Mouse (Mus musculus) ES-E14 (cell line): ENCODE measurements around the gene Epas1. TPM values are rescaled to one million over a fixed set of nuclear protein-coding genes. Genes with fewer than 3 reads are reported as not detected.

ENCODE experiments used
- DNase-seq: peaks from one replicate; pipeline ENCODE4 v3.0.0-alpha.2; 2013; ENCODE audit warnings: low read depth, low spot score
- H3K27ac ChIP-seq: 2 replicates; pipeline ENCODE4 v1.5.1; 2012; ENCODE audit warnings: low read depth, mild to moderate bottlenecking, low read length, moderate library complexity, mixed read lengths; ENCODE audit not compliant: poor library complexity, insufficient read depth, severe bottlenecking
- H3K36me3 ChIP-seq: 2 replicates; pipeline ENCODE4 v1.6.1; 2012; ENCODE audit warnings: mild to moderate bottlenecking, low read length, moderate library complexity, mixed read lengths; ENCODE audit not compliant: control insufficient read depth, poor library complexity, insufficient read depth, severe bottlenecking
- H3K4me1 ChIP-seq, 2 experiments: fragments of 150-350 bp in 1 of 2; sonication (generic) in 1 of 2; 2 replicates each; pipeline ENCODE4 v1.6.1; 2012; ENCODE audit warnings: low read length in 2 of 2, mild to moderate bottlenecking in 1 of 2, mixed read lengths in 1 of 2; ENCODE audit not compliant: control insufficient read depth in 2 of 2, insufficient read depth in 2 of 2, poor library complexity in 1 of 2
- H3K4me3 ChIP-seq, 2 experiments: fragments of 150-350 bp in 1 of 2; sonication (generic) in 1 of 2; 2 replicates each; pipeline ENCODE4 v1.5.1; 2012; ENCODE audit warnings: low read length in 2 of 2, low read depth in 1 of 2, mild to moderate bottlenecking in 1 of 2, mixed read lengths in 1 of 2; ENCODE audit not compliant: insufficient read depth in 1 of 2, poor library complexity in 1 of 2, severe bottlenecking in 1 of 2
- H3K9ac ChIP-seq: 2 replicates; pipeline ENCODE4 v1.6.1; 2012; ENCODE audit warnings: low read depth, mild to moderate bottlenecking, low read length, mixed read lengths; ENCODE audit not compliant: poor library complexity, insufficient read depth, severe bottlenecking
- H3K9me3 ChIP-seq: fragments of 150-350 bp; sonication (generic); 2 replicates; pipeline ENCODE4 v1.6.1; 2012; ENCODE audit warnings: low read depth, mild to moderate bottlenecking, low read length; ENCODE audit not compliant: control insufficient read depth, insufficient read depth
- CHD2 ChIP-seq: IDR thresholded peaks from 2 replicates; pipeline ENCODE4 v1.6.1; 2014; ENCODE audit warnings: mild to moderate bottlenecking, low read depth, low read length, inconsistent platforms
- ZC3H11A ChIP-seq: IDR thresholded peaks from 2 replicates; pipeline ENCODE4 v1.6.1; 2012; ENCODE audit warnings: low read depth, mild to moderate bottlenecking, inconsistent platforms, low read length, borderline replicate concordance
- ZNF384 ChIP-seq: IDR thresholded peaks from 2 replicates; pipeline ENCODE4 v1.6.1; 2012; ENCODE audit warnings: low read depth, low read length, inconsistent platforms
- in situ Hi-C, 2 experiments: fragments of 600-800 bp; cut with MboI; formaldehyde crosslinking; loops; one replicate each; pipeline ENCODE4 v1.15.1; 2025; ENCODE audit warnings: low sequenced_read_pairs in 2 of 2, inconsistent platforms in 1 of 2; ENCODE audit not compliant: unreplicated experiment in 2 of 2
- total RNA-seq: library from RNA; depleted of rRNA; stranded (reverse); fragments of 300-350 nt; gene quantifications from 2 replicates; pipeline ENCODE4 v1.2.3, GENCODE M21; 2012; rRNA removed

Gene Epas1
- total RNA-seq, 1 experiment = 9.5 TPM

DNA sequence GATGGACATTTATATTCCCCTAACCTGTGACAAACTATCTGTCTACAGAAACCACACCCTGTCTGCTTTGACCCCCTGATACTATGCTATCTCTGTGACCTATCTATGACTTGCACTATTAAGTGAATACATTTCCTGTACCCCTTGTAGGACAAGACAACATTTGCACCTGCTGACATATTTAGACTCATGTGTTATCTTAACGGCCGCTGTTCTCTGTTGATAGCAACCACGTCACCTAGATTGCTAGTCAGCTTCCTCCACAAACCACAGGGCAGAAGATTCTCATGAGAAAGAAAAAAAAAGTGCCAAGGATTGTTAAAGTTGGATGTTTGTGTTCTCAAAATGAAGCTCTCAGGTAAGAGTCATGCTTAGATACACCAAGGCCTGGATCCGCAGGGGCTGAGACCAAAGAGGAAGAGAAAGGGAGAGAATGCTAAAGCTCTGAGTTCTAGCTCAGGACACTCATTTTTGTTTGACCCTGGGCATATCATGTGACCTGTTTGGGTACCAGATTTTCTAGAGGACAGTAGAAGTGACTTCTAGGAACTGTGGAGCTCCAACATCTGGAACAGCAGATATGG is 127.1 kb downstream of the Epas1 start:
- Histone ChIP-seq H3K4me1 (no peaks in the 10 kb centered on the region), H3K9me3 (no peaks in the 10 kb centered on the region), H3K27ac (no peak overlapping the region), H3K9ac (no peak overlapping the region), H3K36me3 (no peaks in the 10 kb centered on the region), H3K4me3 (no peak overlapping the region)
- TF ChIP-seq ZNF384 = no peak
- no peak for TF ChIP-seq CHD2
- no peak for TF ChIP-seq ZC3H11A
- in situ Hi-C loops = no loop called here
- no peak for DNase-seq

Other genes with a start within 250 kb of the Epas1 start
- not detected in 2 replicates for gene Gm10309, start 248.5 kb upstream of the Epas1 start, total RNA-seq
- gene Tmem247, start 163.6 kb downstream of the Epas1 start, total RNA-seq = not detected in 2 replicates
- not detected in 2 replicates for gene Atp6v1e2, start 194.2 kb downstream of the Epas1 start, total RNA-seq
- gene Rhoq, start 209.4 kb downstream of the Epas1 start, total RNA-seq = 5.9 and 7.6 TPM in 2 replicates